7 mouse cellular contexts compared by ENCODE assay signal in the genomic region with DNA sequence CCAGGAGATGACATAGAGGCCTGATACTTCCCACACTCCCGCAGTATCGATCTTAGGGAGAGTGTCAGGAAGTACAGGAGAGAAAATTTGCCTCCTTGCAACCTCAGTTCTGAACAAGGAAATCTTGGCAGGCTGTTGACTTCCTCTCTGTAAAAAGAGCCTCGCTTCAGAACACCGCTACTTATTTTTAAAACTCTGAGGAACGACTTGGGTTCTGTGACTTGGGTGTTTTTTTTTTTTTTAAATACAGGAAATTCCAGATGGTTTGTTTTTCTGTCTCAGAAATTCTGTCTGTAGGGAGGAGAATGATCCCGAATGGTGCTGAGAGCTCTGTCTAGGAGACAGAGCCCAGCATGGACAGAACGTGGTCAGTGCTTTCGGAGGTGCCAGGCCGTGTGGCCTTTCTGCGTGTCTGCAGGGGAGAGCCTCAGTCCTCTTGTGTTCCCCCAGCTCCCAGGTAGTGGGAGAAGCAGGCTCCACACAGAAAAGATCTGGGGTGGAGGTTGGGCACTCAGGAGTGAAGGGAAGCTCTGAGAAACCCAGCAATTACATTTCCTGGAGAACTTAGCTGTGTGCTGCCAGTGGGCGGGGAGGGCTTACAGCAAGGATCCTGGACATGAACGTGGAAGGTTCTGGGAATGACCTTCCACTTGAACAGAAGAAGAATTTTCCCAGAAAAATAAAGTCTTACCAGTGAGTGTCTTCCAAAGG. TPM values are rescaled to one million over a fixed set of nuclear protein-coding genes. Genes with fewer than 3 reads are reported as not detected.
DNase-seq lines count a peak whose midpoint lies in the region; ATAC-seq and TF ChIP-seq lines count a peak whose summit lies in the region.

No protein-coding gene starts in this region.

- no peak overlapping the region for H3K4me2 ChIP-seq in stomach, embryonic 14.5 days (replicated peaks; ENCODE audit: low read depth, low read length)

- no peak for TF ChIP-seq CTCF in thymus, adult 2 months (IDR thresholded peaks at IDR 0.05; ENCODE audit: borderline replicate concordance, control insufficient read depth, extremely low read depth, insufficient read depth, low read length, poor library complexity)

- DNase-seq in thymus, adult 2 months, result no peak
- DNase-seq in thymus, postnatal 36 days, result no peak
- peak; percentile 42 to 71 for DNase-seq in heart, adult 9 months (ENCODE audit: low spot score in 2 of 2)
- peak; percentile 44 for DNase-seq in kidney, postnatal 10 days
- DNase-seq in layer of hippocampus, adult 9-10 months (ENCODE audit: low spot score), result no peak
- DNase-seq in lung, postnatal 4 days, result no peak

- 36% methylated on average over 12 of the region's 12 CpGs for WGBS in thymus, adult 2 months
- 33% methylated on average over 12 of the region's 12 CpGs for WGBS in stomach, embryonic 14.5 days

- no peak for TF ChIP-seq POLR2A in thymus, adult 2 months (IDR thresholded peaks at IDR 0.05; ENCODE audit: control insufficient read depth, extremely low read depth, insufficient read depth, low read length, poor library complexity)

- no peak overlapping the region for H3K4me3 ChIP-seq in thymus, adult 2 months (ENCODE audit: control insufficient read depth, insufficient read depth, low read length)
- H3K4me3 ChIP-seq in stomach, embryonic 14.5 days (ENCODE audit: low read depth, low read length), result no peak overlapping the region

- no peaks in the 10 kb centered on the region for H3K9me3 ChIP-seq in stomach, embryonic 14.5 days (ENCODE audit: control insufficient read depth, low read depth, low read length)

- no peaks in the 10 kb centered on the region for H3K36me3 ChIP-seq in thymus, adult 2 months (ENCODE audit: control insufficient read depth, insufficient read depth, low read length)
- no peaks in the 10 kb centered on the region for H3K36me3 ChIP-seq in stomach, embryonic 14.5 days (ENCODE audit: control insufficient read depth, insufficient read depth, low read length)

- peaks cover 71% of the 10 kb centered on the region for H3K4me1 ChIP-seq in thymus, adult 2 months (replicated peaks; ENCODE audit: control insufficient read depth, insufficient read depth, low read length)
- peaks cover 24% of the 10 kb centered on the region for H3K4me1 ChIP-seq in stomach, embryonic 14.5 days (ENCODE audit: control insufficient read depth, insufficient read depth, low read length)

- H3K27ac ChIP-seq in thymus, adult 2 months (ENCODE audit: control insufficient read depth, insufficient read depth, low read length), result peak overlapping the region; percentile 72
- H3K27ac ChIP-seq in stomach, embryonic 14.5 days (ENCODE audit: low read length), result peak overlapping the region; percentile 86

- no peaks in the 10 kb centered on the region for H3K27me3 ChIP-seq in thymus, adult 2 months (ENCODE audit: control insufficient read depth, insufficient read depth, low read length)
- no peaks in the 10 kb centered on the region for H3K27me3 ChIP-seq in stomach, embryonic 14.5 days (ENCODE audit: control insufficient read depth, insufficient read depth, low read length)

- ATAC-seq in stomach, embryonic 14.5 days (ENCODE audit: insufficient number of reproducible peaks, insufficient read depth, low FRiP score, low read depth), result no peak

- H3K9ac ChIP-seq in stomach, embryonic 14.5 days (replicated peaks; ENCODE audit: low read depth, low read length), result no peak overlapping the region

RNA-seq across cellular contexts. Expression of a gene that starts 28.9 kb away (rescaled TPM):
- polyA plus RNA-seq in thymus, adult 2 months (2012; rRNA removed), result 28.0 and 48.9 TPM in 2 replicates
- polyA plus RNA-seq in stomach, embryonic 14.5 days (2014; fragmentation: Nextera tagmentation; extraction: Ambion mirVana), result 8.4 and 11.5 TPM in 2 replicates

Comparison
In these comparisons a context has a peak if more than half of its experiments do, and no peak if none do; other contexts are left out.
1. DNase-seq: peak in heart, adult 9 months (2 of 2) and kidney, postnatal 10 days (single experiment); none in thymus, adult 2 months (single experiment), thymus, postnatal 36 days (0 of 2), layer of hippocampus, adult 9-10 months (single experiment) and lung, postnatal 4 days (0 of 2).